Mouse (Mus musculus) cerebellum, adult 2 months (tissue): ENCODE measurements around the gene Mmel1.

Experiments
- CTCF ChIP-seq: fragments of 200-500 bp; IDR thresholded peaks from 2 replicates; pipeline ENCODE4 v1.5.1; 2011; ENCODE audit warnings: low read depth, mild to moderate bottlenecking, control low read depth, low read length, moderate library complexity, borderline replicate concordance; ENCODE audit not compliant: insufficient read depth
- POLR2A ChIP-seq: fragments of 200-500 bp; IDR thresholded peaks from 2 replicates; pipeline ENCODE4 v1.6.1; 2011; ENCODE audit warnings: low read length, control low read depth, borderline replicate concordance; ENCODE audit not compliant: insufficient read depth

- no peak for TF ChIP-seq POLR2A
- no peak for TF ChIP-seq CTCF
Observed at GRCm38 (mm10) chr4:154882014-154882659, 12.8 kb downstream of the Mmel1 start.
